Mouse (Mus musculus) stomach, embryonic 14.5 days (tissue): ENCODE measurements around the gene Mrc2. TPM values are rescaled to one million over a fixed set of nuclear protein-coding genes. Genes with fewer than 3 reads are reported as not detected.

ENCODE experiments used
- ATAC-seq: fragments of 200-750 bp; cut with Nextera tagmentation; 2 replicates; pipeline ENCODE4 v1.8.0; 2017; ENCODE audit warnings: low read depth, moderate TSS enrichment; ENCODE audit not compliant: insufficient number of reproducible peaks, insufficient read depth, low FRiP score
- H3K27ac ChIP-seq: fragments of 300-500 bp; sonication (generic); 2 replicates; pipeline ENCODE4 v1.5.1; 2014; ENCODE audit warnings: mild to moderate bottlenecking, low read length, moderate library complexity, mixed read lengths
- H3K27me3 ChIP-seq: fragments of 300-500 bp; sonication (generic); 2 replicates; pipeline ENCODE4 v1.6.1; 2014; ENCODE audit warnings: low read length, control low read depth, mixed read lengths; ENCODE audit not compliant: control insufficient read depth, insufficient read depth
- H3K36me3 ChIP-seq: fragments of 300-500 bp; sonication (generic); 2 replicates; pipeline ENCODE4 v1.6.1; 2014; ENCODE audit warnings: mild to moderate bottlenecking, control low read depth, low read length, moderate library complexity, mixed read lengths; ENCODE audit not compliant: control insufficient read depth, insufficient read depth
- H3K4me1 ChIP-seq: fragments of 300-500 bp; sonication (generic); 2 replicates; pipeline ENCODE4 v1.6.1; 2014; ENCODE audit warnings: low read length, control low read depth, mixed read lengths; ENCODE audit not compliant: control insufficient read depth, insufficient read depth
- H3K4me2 ChIP-seq: fragments of 300-500 bp; sonication (generic); replicated peaks from 2 replicates; pipeline ENCODE4 v1.6.1; 2014; ENCODE audit warnings: low read depth, low read length, control low read depth
- H3K4me3 ChIP-seq: fragments of 300-500 bp; sonication (generic); 2 replicates; pipeline ENCODE4 v1.5.1; 2014; ENCODE audit warnings: low read depth, low read length, control low read depth
- H3K9ac ChIP-seq: fragments of 300-500 bp; sonication (generic); replicated peaks from 2 replicates; pipeline ENCODE4 v1.6.1; 2014; ENCODE audit warnings: low read depth, mild to moderate bottlenecking, control low read depth, low read length, moderate library complexity, mixed read lengths
- H3K9me3 ChIP-seq: fragments of 300-500 bp; sonication (generic); 2 replicates; pipeline ENCODE4 v1.6.1; 2016; ENCODE audit warnings: low read depth, low read length, control low read depth; ENCODE audit not compliant: control insufficient read depth
- WGBS: fragments of 180-500 bp; shearing (Covaris S2); extraction: QIAGEN DNeasy Blood & Tissue Kit; methylation state at CpG from one replicate; pipeline ENCODE4 v1.1.7; 2014; 5-methylcytosine and 5-hydroxymethylcytosine counted together
- polyA plus RNA-seq: library from polyadenylated mRNA; unstranded; fragments of >200 nt; fragmentation: Nextera tagmentation; extraction: Ambion mirVana; gene quantifications from 2 replicates; pipeline ENCODE4 v1.2.1, GENCODE M21; 2014

Gene Mrc2
- 10.4 and 12.3 TPM in 2 replicates for polyA plus RNA-seq

DNA sequence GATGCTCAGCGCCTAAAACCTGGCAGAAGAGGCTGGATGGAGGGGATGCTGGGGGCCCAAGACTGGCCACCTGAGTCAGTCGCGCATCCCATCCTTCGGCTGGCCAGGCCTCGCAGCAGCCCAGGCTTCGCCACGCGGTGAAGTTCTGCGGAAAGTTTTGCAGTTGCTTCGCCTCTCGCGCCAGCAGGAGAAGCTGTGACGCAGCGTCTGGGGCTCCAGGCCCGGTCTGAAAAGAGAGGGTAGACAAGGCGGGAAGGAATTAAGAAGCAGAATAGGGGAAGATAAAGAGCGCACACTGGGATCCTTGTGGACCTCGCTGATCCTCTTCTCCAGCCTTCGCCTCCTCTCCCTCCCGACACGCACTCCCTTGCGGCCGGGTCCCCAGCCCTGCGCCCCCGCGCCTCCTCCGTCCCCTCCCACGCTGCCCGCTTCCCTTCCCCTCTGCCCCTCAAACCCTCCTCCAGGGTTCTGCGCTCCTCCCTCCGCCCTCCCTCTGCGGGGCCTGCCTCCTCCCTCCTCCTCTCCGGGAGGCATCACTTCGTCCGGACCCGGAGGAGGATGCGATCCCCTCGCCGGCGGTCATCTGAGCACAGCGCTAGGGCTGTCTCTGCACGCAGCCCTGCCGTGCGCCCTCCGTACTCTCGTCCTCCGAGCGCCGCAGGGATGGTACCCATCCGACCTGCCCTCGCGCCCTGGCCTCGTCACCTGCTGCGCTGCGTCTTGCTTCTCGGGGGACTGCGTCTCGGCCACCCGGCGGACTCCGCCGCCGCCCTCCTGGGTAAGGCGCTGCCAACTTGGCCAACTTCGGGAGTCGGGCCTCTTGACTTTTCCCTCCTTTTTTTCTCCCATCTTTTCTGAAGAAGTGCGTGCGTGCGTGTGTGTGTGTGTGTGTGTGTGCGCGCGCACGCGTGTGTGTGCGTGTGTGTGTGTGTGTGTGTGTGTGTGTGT is at the start of gene Mrc2:
Gene Mrc2, plus strand, starts transcription at position 520 of the 948 bp plus-strand sequence.
- H3K9ac ChIP-seq = peak within 1 kb of the TSS; percentile 61
- peaks cover 18% of the 10 kb centered on the region for H3K4me1 ChIP-seq
- H3K4me3 ChIP-seq = peak within 1 kb of the TSS; percentile 53
- H3K4me2 ChIP-seq = peak within 1 kb of the TSS; percentile 72
- H3K27me3 ChIP-seq = no peaks in the 10 kb centered on the region
- under 1% methylated on average over 62 of the region's 75 CpGs for whole genome bisulfite sequencing
- ATAC-seq = peak; percentile 80; the same call in 1 of the 2 replicates
- no peaks in the 10 kb centered on the region for H3K36me3 ChIP-seq
- H3K27ac ChIP-seq = peak within 1 kb of the TSS; percentile 95
- no peaks in the 10 kb centered on the region for H3K9me3 ChIP-seq

DNA sequence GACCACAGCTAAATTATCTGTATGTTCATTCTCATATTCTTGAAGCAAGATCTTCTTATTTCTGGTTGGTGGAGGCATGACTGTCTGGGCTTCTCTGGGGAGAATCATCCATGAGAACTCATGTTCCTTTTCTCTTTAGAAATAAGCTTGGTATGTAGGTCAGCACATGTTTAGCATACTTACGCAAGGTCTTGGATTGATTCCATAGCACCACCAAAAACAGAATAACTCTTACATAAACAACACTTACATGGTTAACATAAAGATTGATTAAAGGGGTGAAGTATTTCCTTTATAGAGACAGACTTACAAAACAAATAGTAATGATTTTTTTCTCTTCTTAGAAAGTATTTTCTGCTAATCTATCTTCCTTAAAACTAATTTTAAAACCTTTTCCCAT is 46.1 kb upstream of the Mrc2 start:
- Histone ChIP-seq H3K9ac (no peak overlapping the region), H3K27me3 (no peaks in the 10 kb centered on the region), H3K9me3 (no peaks in the 10 kb centered on the region), H3K4me3 (no peak overlapping the region), H3K36me3 (peaks cover 48% of the 10 kb centered on the region), H3K4me2 (no peak overlapping the region), H3K4me1 (no peaks in the 10 kb centered on the region), H3K27ac (no peak overlapping the region)
- no peak for ATAC-seq
- WGBS = 55% methylated on average over 1 of the region's 1 CpGs

DNA sequence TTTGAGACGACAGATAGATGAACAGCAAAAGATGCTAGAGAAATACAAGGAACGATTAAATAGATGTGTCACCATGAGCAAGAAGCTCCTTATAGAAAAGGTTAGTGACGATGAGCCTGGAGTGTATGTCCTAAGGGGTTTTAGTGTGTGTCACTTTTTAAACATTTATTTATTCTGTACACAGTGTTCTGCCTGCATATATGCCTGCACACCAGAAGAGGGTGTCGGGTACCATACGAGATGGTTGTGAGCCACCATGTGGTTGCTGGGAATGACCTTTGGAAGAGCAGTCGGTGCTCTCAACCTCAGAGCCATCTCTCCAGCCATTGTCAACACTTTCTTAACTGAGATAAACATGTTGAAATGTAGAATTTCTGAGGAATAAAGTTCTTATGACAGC is 45.7 kb upstream of the Mrc2 start:
- H3K27me3 ChIP-seq = no peaks in the 10 kb centered on the region
- no peak for ATAC-seq
- H3K27ac ChIP-seq = no peak overlapping the region
- H3K36me3 ChIP-seq = peaks cover 49% of the 10 kb centered on the region
- H3K4me3 ChIP-seq = no peak overlapping the region
- H3K9me3 ChIP-seq = no peaks in the 10 kb centered on the region
- 88% methylated on average over 6 of the region's 6 CpGs for WGBS
- H3K9ac ChIP-seq = no peak overlapping the region
- no peak overlapping the region for H3K4me2 ChIP-seq
- H3K4me1 ChIP-seq = no peaks in the 10 kb centered on the region

DNA sequence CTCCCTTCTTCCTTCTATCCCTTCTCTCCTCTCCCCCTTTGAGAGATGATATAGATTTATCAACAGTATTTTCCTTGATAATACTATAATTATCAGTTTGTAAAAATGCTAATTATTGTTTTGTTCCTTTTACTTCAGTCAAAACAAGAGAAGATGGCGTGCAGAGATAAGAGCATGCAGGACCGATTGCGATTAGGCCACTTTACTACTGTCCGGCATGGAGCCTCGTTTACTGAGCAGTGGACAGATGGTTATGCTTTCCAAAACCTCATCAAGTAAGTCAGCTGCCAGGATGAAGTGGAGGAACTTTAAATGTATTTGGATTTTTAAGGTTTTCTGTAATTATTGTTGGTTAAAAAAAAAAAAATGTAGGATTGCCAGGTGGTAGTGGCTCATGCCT is 45.1 kb upstream of the Mrc2 start:
- H3K27ac ChIP-seq = no peak overlapping the region
- no peak overlapping the region for H3K4me2 ChIP-seq
- 95% methylated on average over 5 of the region's 5 CpGs for WGBS
- H3K4me3 ChIP-seq = no peak overlapping the region
- no peaks in the 10 kb centered on the region for H3K27me3 ChIP-seq
- no peak for ATAC-seq
- H3K4me1 ChIP-seq = no peaks in the 10 kb centered on the region
- no peak overlapping the region for H3K9ac ChIP-seq
- H3K36me3 ChIP-seq = peaks cover 49% of the 10 kb centered on the region
- no peaks in the 10 kb centered on the region for H3K9me3 ChIP-seq

DNA sequence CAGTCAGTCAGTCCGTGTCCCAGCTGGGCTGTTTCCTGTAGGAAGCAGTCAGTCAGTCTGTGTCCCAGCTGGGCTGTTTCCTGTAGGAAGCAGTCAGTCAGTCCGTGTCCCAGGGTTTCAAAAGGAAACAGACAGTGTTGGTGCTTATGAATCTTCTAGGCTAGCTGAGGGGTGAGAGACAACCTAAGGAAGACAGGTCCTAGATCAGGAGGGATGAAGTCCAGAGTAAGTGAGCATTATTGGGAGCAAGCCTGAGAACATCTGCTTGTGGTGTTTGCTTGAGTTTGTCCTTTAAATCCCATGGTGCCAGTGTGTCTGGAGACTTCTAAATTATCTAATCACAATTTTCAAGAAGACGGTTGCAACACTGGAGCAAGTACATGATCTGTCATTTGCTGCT is 32.7 kb upstream of the Mrc2 start:
- H3K27ac ChIP-seq = no peak overlapping the region
- no peaks in the 10 kb centered on the region for H3K9me3 ChIP-seq
- no peaks in the 10 kb centered on the region for H3K4me1 ChIP-seq
- ATAC-seq = no peak
- H3K36me3 ChIP-seq = peaks cover 43% of the 10 kb centered on the region
- no peak overlapping the region for H3K4me3 ChIP-seq
- WGBS = 73% methylated on average over 3 of the region's 3 CpGs
- H3K9ac ChIP-seq = no peak overlapping the region
- H3K27me3 ChIP-seq = no peaks in the 10 kb centered on the region
- H3K4me2 ChIP-seq = no peak overlapping the region

DNA sequence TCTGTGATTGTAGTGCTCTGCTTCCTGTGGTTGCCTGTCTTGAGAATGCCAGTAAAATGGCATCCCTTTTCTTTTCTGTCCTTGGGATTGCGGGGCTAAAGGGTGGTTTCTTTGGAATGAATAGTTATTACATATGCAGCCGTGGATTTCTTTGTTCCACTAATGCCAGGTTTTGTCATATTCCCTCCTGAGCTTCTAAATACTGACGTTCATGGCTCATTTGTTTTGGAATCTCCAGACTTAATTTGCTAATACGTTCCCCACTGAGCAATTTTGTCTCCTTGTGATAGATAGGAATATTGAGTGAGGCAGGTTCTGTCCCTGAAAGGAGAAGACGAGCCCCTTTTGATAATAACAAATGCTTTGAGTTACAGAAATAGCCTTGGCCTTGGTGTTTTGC is 31.3 kb upstream of the Mrc2 start:
- 87% methylated on average over 5 of the region's 5 CpGs for WGBS
- H3K4me2 ChIP-seq = no peak overlapping the region
- H3K4me3 ChIP-seq = no peak overlapping the region
- no peak for ATAC-seq
- no peaks in the 10 kb centered on the region for H3K9me3 ChIP-seq
- no peaks in the 10 kb centered on the region for H3K27me3 ChIP-seq
- H3K9ac ChIP-seq = no peak overlapping the region
- H3K4me1 ChIP-seq = no peaks in the 10 kb centered on the region
- H3K36me3 ChIP-seq = peaks cover 35% of the 10 kb centered on the region
- H3K27ac ChIP-seq = no peak overlapping the region

DNA sequence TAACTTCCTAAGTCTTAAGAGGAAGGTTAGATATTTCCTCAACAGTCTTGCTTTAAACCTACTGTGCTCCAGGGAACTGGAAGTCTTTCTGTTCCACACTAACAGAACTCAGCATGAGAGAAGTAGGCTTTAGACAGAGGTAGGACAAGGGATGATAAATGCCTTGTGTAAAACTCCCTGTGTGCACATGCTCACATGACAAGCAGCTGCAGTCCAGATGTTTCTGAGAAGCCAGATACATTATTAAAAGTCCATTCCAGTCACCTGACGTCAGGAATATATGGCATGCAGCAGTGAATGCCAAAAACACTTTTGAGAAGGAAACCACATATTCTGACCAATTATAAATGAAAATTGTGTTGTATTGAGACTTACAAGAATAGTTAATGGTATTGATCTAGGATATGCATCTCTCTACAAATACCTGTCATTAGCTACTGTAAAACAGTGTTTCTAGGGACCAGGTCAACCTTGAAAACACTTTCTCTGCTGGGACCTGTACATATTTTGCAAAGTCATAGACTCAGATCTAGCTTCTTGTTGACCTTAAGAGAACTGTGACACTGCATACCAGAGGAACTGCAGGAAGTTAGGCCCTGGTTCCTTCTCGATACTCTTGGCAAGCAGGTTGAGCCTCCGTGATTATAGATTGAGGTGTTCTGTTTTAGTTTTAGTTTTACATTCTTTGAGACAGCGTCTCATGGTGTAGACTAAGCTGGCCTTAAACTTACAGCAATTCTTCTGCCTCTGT is 30.7 kb upstream of the Mrc2 start:
- 69% methylated on average over 4 of the region's 4 CpGs for WGBS
- ATAC-seq = no peak
- Histone ChIP-seq H3K4me3 (no peak overlapping the region), H3K4me1 (no peaks in the 10 kb centered on the region), H3K27me3 (no peaks in the 10 kb centered on the region), H3K36me3 (peaks cover 33% of the 10 kb centered on the region), H3K27ac (no peak overlapping the region), H3K9ac (no peak overlapping the region), H3K9me3 (no peaks in the 10 kb centered on the region), H3K4me2 (no peak overlapping the region)

DNA sequence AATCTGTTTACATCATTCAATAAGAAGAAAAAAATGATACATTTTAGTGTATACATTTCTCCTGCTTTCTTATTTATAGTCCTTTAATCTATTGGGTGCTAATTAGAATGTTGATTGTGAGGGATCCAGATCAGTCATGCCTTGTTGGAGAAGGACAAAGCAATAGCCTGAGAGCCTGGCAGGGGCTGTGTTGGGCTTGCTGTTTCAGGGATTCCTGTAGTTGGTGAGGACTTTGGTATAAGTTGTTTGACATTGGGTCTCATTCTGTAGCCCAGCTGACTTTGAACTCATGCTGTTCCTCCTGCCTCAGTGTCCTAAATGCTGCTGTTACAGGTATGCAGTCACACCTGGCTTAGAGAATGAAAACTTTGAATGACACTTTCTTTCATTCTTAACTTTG is 27.9 kb upstream of the Mrc2 start:
- no peak overlapping the region for H3K4me2 ChIP-seq
- ATAC-seq = no peak
- H3K9me3 ChIP-seq = no peaks in the 10 kb centered on the region
- no peak overlapping the region for H3K9ac ChIP-seq
- no peaks in the 10 kb centered on the region for H3K4me1 ChIP-seq
- H3K27ac ChIP-seq = no peak overlapping the region
- H3K27me3 ChIP-seq = no peaks in the 10 kb centered on the region
- H3K4me3 ChIP-seq = no peak overlapping the region
- peaks cover 35% of the 10 kb centered on the region for H3K36me3 ChIP-seq
